Comparison of ENCODE assay signal across 10 mouse cellular contexts in genomic region chr10:62856690-62857290, GRCm38 (mm10). TPM values are rescaled to one million over a fixed set of nuclear protein-coding genes. Genes with fewer than 3 reads are reported as not detected.
A peak's percentile ranks its signal among the peaks of the same experiment; 100 is the strongest.
DNase-seq lines count a peak whose midpoint lies in the region; ATAC-seq and TF ChIP-seq lines count a peak whose summit lies in the region.
"Had no signal": no experiment of that assay in that cellular context is flagged by ENCODE, and none has a peak within 500 bp of the region (broad histone marks: within the 10 kb centered on the region; RNA-seq: fewer than 3 reads in every experiment).

No protein-coding gene starts in this region.

- no peaks in the 10 kb centered on the region for H3K27me3 ChIP-seq in embryonic facial prominence, embryonic 11.5 days (ENCODE audit: control insufficient read depth, insufficient read depth, low read length)
- no peaks in the 10 kb centered on the region for H3K27me3 ChIP-seq in embryonic facial prominence, embryonic 10.5 days (replicated peaks; ENCODE audit: low read depth, poor library complexity, severe bottlenecking)
- H3K27me3 ChIP-seq in hindbrain, embryonic 13.5 days, result no peaks in the 10 kb centered on the region
- no peaks in the 10 kb centered on the region for H3K27me3 ChIP-seq in hindbrain, embryonic 12.5 days
- no peaks in the 10 kb centered on the region for H3K27me3 ChIP-seq in limb, embryonic 10.5 days (ENCODE audit: low read depth, poor library complexity, severe bottlenecking)

- DNase-seq in embryonic facial prominence, embryonic 11.5 days (ENCODE audit: low spot score), result no peak
- no peak for DNase-seq in embryonic facial prominence, embryonic 10.5 days (ENCODE audit: low spot score)
- peak; percentile 70 for DNase-seq in brain, adult 2 months (ENCODE audit: low read depth, low spot score)
- DNase-seq in limb, embryonic 10.5 days (ENCODE audit: low spot score), result no peak
- no peak for DNase-seq in lung, adult 2 months
- no peak for DNase-seq in urinary bladder, postnatal 14 days (ENCODE audit: low spot score)
- DNase-seq: gastrocnemius, postnatal 14 days had no signal

- no peak overlapping the region for H3K9ac ChIP-seq in embryonic facial prominence, embryonic 11.5 days (replicated peaks; ENCODE audit: low read length)
- H3K9ac ChIP-seq in hindbrain, embryonic 13.5 days, result no peak overlapping the region
- H3K9ac ChIP-seq in hindbrain, embryonic 12.5 days, result no peak overlapping the region

- TF ChIP-seq CTCF in lung, adult 2 months (IDR thresholded peaks at IDR 0.05; ENCODE audit: insufficient read depth, low read length), result no peak

- TF ChIP-seq POLR2A in lung, adult 2 months (IDR thresholded peaks at IDR 0.05; ENCODE audit: borderline replicate concordance, extremely low read depth, low read depth, low read length), result no peak

- 84% methylated on average over 10 of the region's 10 CpGs for WGBS in embryonic facial prominence, embryonic 11.5 days
- WGBS in embryonic facial prominence, embryonic 10.5 days, result 86% methylated on average over 10 of the region's 10 CpGs
- WGBS in hindbrain, embryonic 13.5 days, result 82% methylated on average over 10 of the region's 10 CpGs
- WGBS in hindbrain, embryonic 12.5 days, result 85% methylated on average over 10 of the region's 10 CpGs
- 81% methylated on average over 10 of the region's 10 CpGs for WGBS in limb, embryonic 10.5 days
- 71% methylated on average over 10 of the region's 10 CpGs for WGBS in lung, adult 2 months

- no peak overlapping the region for H3K27ac ChIP-seq in embryonic facial prominence, embryonic 11.5 days (replicated peaks; ENCODE audit: low read depth, low read length)
- H3K27ac ChIP-seq in embryonic facial prominence, embryonic 10.5 days (replicated peaks), result no peak overlapping the region
- peak overlapping the region; percentile 12; the same call in 1 of the 2 replicates for H3K27ac ChIP-seq in hindbrain, embryonic 13.5 days
- H3K27ac ChIP-seq in hindbrain, embryonic 12.5 days, result no peak overlapping the region
- peak overlapping the region; percentile 66; the same call in 1 of the 2 replicates for H3K27ac ChIP-seq in limb, embryonic 10.5 days

- H3K4me3 ChIP-seq in embryonic facial prominence, embryonic 11.5 days (ENCODE audit: low read depth, low read length), result no peak overlapping the region
- H3K4me3 ChIP-seq in embryonic facial prominence, embryonic 10.5 days, result no peak overlapping the region
- no peak overlapping the region for H3K4me3 ChIP-seq in hindbrain, embryonic 13.5 days
- H3K4me3 ChIP-seq in hindbrain, embryonic 12.5 days, result no peak overlapping the region
- H3K4me3 ChIP-seq in limb, embryonic 10.5 days, result no peak overlapping the region
- no peak overlapping the region for H3K4me3 ChIP-seq in lung, adult 2 months (replicated peaks; ENCODE audit: extremely low read depth, low read depth, low read length)

- H3K9me3 ChIP-seq in embryonic facial prominence, embryonic 11.5 days (replicated peaks; ENCODE audit: control insufficient read depth, low read length), result no peaks in the 10 kb centered on the region
- H3K9me3 ChIP-seq in embryonic facial prominence, embryonic 10.5 days, result no peaks in the 10 kb centered on the region
- no peaks in the 10 kb centered on the region for H3K9me3 ChIP-seq in hindbrain, embryonic 13.5 days
- H3K9me3 ChIP-seq in hindbrain, embryonic 12.5 days (replicated peaks), result no peaks in the 10 kb centered on the region
- no peaks in the 10 kb centered on the region for H3K9me3 ChIP-seq in limb, embryonic 10.5 days (replicated peaks)

- no peak overlapping the region for H3K4me2 ChIP-seq in embryonic facial prominence, embryonic 11.5 days (ENCODE audit: low read depth, low read length)
- H3K4me2 ChIP-seq in hindbrain, embryonic 13.5 days, result no peak overlapping the region
- H3K4me2 ChIP-seq in hindbrain, embryonic 12.5 days (replicated peaks), result no peak overlapping the region

- ATAC-seq in embryonic facial prominence, embryonic 11.5 days (replicated peaks; ENCODE audit: insufficient number of reproducible peaks, low FRiP score, low TSS enrichment, low read depth), result peak; percentile 52; the same call in 1 of the 2 replicates
- ATAC-seq in hindbrain, embryonic 13.5 days (ENCODE audit: low FRiP score), result peak; percentile 29; the same call in 1 of the 2 replicates
- no peak for ATAC-seq in hindbrain, embryonic 12.5 days (ENCODE audit: low FRiP score)
- ATAC-seq: intestine, postnatal 0 days had no signal

- H3K4me1 ChIP-seq in embryonic facial prominence, embryonic 11.5 days (ENCODE audit: control insufficient read depth, insufficient read depth, low read length), result no peaks in the 10 kb centered on the region
- H3K4me1 ChIP-seq in embryonic facial prominence, embryonic 10.5 days, result peaks cover 5% of the 10 kb centered on the region; the same call in 1 of the 2 replicates
- peaks cover 13% of the 10 kb centered on the region for H3K4me1 ChIP-seq in hindbrain, embryonic 13.5 days (replicated peaks)
- no peaks in the 10 kb centered on the region for H3K4me1 ChIP-seq in hindbrain, embryonic 12.5 days
- peaks cover 8% of the 10 kb centered on the region for H3K4me1 ChIP-seq in limb, embryonic 10.5 days
- H3K4me1 ChIP-seq in lung, adult 2 months (ENCODE audit: control insufficient read depth, insufficient read depth, low read length), result no peaks in the 10 kb centered on the region

- H3K36me3 ChIP-seq in embryonic facial prominence, embryonic 11.5 days (replicated peaks; ENCODE audit: control insufficient read depth, insufficient read depth, low read depth, low read length), result no peaks in the 10 kb centered on the region
- H3K36me3 ChIP-seq in embryonic facial prominence, embryonic 10.5 days (replicated peaks), result peaks cover 20% of the 10 kb centered on the region
- H3K36me3 ChIP-seq in hindbrain, embryonic 13.5 days, result peaks cover 9% of the 10 kb centered on the region
- H3K36me3 ChIP-seq in hindbrain, embryonic 12.5 days, result 0 out of 2 replicates have a peak, but pooled peaks cover 5% of the 10 kb centered on the region
- peaks cover 14% of the 10 kb centered on the region for H3K36me3 ChIP-seq in limb, embryonic 10.5 days

RNA-seq across cellular contexts. Expression of gene Tet1, which starts 52.0 kb away (rescaled TPM):
- 27.4 and 30.3 TPM in 2 replicates for polyA plus RNA-seq in embryonic facial prominence, embryonic 11.5 days (2014; fragmentation: Nextera tagmentation; extraction: Ambion mirVana)
- 28.9 and 34.5 TPM in 2 replicates for polyA plus RNA-seq in embryonic facial prominence, embryonic 10.5 days (2016; fragmentation: Nextera tagmentation; extraction: Ambion mirVana)
- 35.1 and 35.8 TPM in 2 replicates for polyA plus RNA-seq in hindbrain, embryonic 13.5 days (2015; fragmentation: Nextera tagmentation; extraction: Ambion mirVana)
- polyA plus RNA-seq in hindbrain, embryonic 12.5 days (2016; fragmentation: Nextera tagmentation; extraction: Ambion mirVana), result 34.5 and 39.3 TPM in 2 replicates
- 26.5 and 30.6 TPM in 2 replicates for polyA plus RNA-seq in limb, embryonic 10.5 days (2016; fragmentation: Nextera tagmentation; extraction: Ambion mirVana)
- polyA plus RNA-seq in lung, adult 2 months (2012; rRNA removed), result 2.4 and 3.2 TPM in 2 replicates

Comparison
In these comparisons a context has a peak if more than half of its experiments do, and no peak if none do; other contexts are left out.
1. H3K27ac ChIP-seq: peak in hindbrain, embryonic 13.5 days (single experiment) and limb, embryonic 10.5 days (single experiment); none in embryonic facial prominence, embryonic 11.5 days (single experiment), embryonic facial prominence, embryonic 10.5 days (single experiment) and hindbrain, embryonic 12.5 days (single experiment).